Comparison of ENCODE assay signal across 8 mouse cellular contexts in the genomic region with DNA sequence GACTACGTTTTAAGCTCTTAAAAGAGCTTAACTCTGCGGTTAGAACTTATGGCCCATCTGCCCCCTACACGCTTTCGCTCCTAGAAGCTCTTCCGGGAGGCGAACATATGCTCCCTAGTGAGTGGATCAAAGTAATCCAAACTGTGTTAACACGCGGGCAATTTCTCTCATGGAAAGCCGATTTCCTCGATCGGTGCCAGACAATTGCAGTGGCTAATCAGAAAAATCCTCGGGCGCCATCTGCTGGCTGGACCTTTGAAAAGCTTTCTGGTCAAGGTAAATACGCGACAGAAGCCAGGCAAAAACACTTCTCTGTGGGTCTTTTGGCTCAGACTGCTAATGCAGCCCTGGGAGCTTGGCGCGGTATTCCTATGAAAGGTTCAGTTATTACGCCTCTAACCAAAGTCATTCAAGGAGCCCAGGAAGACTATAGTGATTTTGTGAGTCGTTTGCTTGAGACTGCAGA. TPM values are rescaled to one million over a fixed set of nuclear protein-coding genes. Genes with fewer than 3 reads are reported as not detected.
DNase-seq lines count a peak whose midpoint lies in the region; ATAC-seq lines count a peak whose summit lies in the region.

No protein-coding gene starts in this region.

- H3K9me3 ChIP-seq in hindbrain, embryonic 16.5 days (ENCODE audit: control insufficient read depth, low read length) = no peaks in the 10 kb centered on the region

- WGBS in hindbrain, embryonic 16.5 days = under 1% methylated on average over 19 of the region's 19 CpGs
- under 1% methylated on average over 19 of the region's 19 CpGs for WGBS in macrophage (ENCODE audit: missing documents)

- peaks cover 10% of the 10 kb centered on the region for H3K4me1 ChIP-seq in hindbrain, embryonic 16.5 days (ENCODE audit: control insufficient read depth, insufficient read depth, low read depth, low read length)

- no peaks in the 10 kb centered on the region for H3K27me3 ChIP-seq in hindbrain, embryonic 16.5 days (replicated peaks; ENCODE audit: control insufficient read depth, insufficient read depth, low read length)

- no peaks in the 10 kb centered on the region for H3K36me3 ChIP-seq in hindbrain, embryonic 16.5 days (ENCODE audit: control insufficient read depth, insufficient read depth, low read length)
- H3K36me3 ChIP-seq in macrophage (ENCODE audit: inconsistent target) = no peaks in the 10 kb centered on the region

- peak overlapping the region; percentile 62 for H3K9ac ChIP-seq in hindbrain, embryonic 16.5 days (ENCODE audit: low read depth, low read length)

- H3K27ac ChIP-seq in hindbrain, embryonic 16.5 days (ENCODE audit: low read depth, low read length) = peak overlapping the region; percentile 68
- no peak overlapping the region for H3K27ac ChIP-seq in macrophage

- peak; percentile 72 for DNase-seq in WW6 (ENCODE audit: low read depth, low spot score)
- DNase-seq in cerebellum, postnatal 4 days (ENCODE audit: low spot score in 2 of 2) = peak; percentile 90 to 96
- peak; percentile 91 for DNase-seq in gastrocnemius, adult 18-20 months (ENCODE audit: low spot score)
- peak; percentile 92 to 95 for DNase-seq in left cerebral cortex, adult 18-20 months (ENCODE audit: low spot score in 2 of 2)
- DNase-seq in right cerebral cortex, adult 18-20 months = peak; percentile 86
- peak; percentile 73 for DNase-seq in urinary bladder, postnatal 10 days (ENCODE audit: low spot score)

- H3K4me3 ChIP-seq in hindbrain, embryonic 16.5 days (ENCODE audit: low read length) = peak overlapping the region; percentile 71
- peak overlapping the region; percentile 53 for H3K4me3 ChIP-seq in macrophage (ENCODE audit: inconsistent target)

- no peaks in the 10 kb centered on the region for H3K79me2 ChIP-seq in macrophage (ENCODE audit: inconsistent target)

- peak overlapping the region; percentile 93 for H3K4me2 ChIP-seq in hindbrain, embryonic 16.5 days (ENCODE audit: low read length)

- peak; percentile 82 for ATAC-seq in hindbrain, embryonic 16.5 days

RNA-seq across cellular contexts. Expression of a gene that starts 10.5 kb away (rescaled TPM):
- not detected for total RNA-seq in gastrocnemius, adult 18-20 months (2021)
- not detected in 2 replicates for polyA plus RNA-seq in hindbrain, embryonic 16.5 days (2015; fragmentation: Nextera tagmentation; extraction: Ambion mirVana)
- total RNA-seq in left cerebral cortex, adult 18-20 months (2021) = not detected
- total RNA-seq in macrophage (2018; cell fraction: chromatin; rRNA removed) = not detected
- not detected for total RNA-seq in macrophage (2018; cell fraction: cytosol; rRNA removed)
- total RNA-seq in macrophage (2018; cell fraction: nucleus; rRNA removed) = not detected
- not detected in 3 replicates for polyA plus RNA-seq in macrophage (2018)

RNA-seq across cellular contexts. Expression of a gene that starts 12.3 kb away (rescaled TPM):
- not detected for total RNA-seq in gastrocnemius, adult 18-20 months (2021)
- not detected in 2 replicates for polyA plus RNA-seq in hindbrain, embryonic 16.5 days (2015; fragmentation: Nextera tagmentation; extraction: Ambion mirVana)
- not detected for total RNA-seq in left cerebral cortex, adult 18-20 months (2021)
- total RNA-seq in macrophage (2018; cell fraction: chromatin; rRNA removed) = not detected
- not detected for total RNA-seq in macrophage (2018; cell fraction: cytosol; rRNA removed)
- not detected for total RNA-seq in macrophage (2018; cell fraction: nucleus; rRNA removed)
- polyA plus RNA-seq in macrophage (2018) = not detected in 3 replicates

RNA-seq across cellular contexts. Expression of a gene that starts 18.7 kb away (rescaled TPM):
- total RNA-seq in gastrocnemius, adult 18-20 months (2021) = not detected
- polyA plus RNA-seq in hindbrain, embryonic 16.5 days (2015; fragmentation: Nextera tagmentation; extraction: Ambion mirVana) = not detected in 2 replicates
- total RNA-seq in left cerebral cortex, adult 18-20 months (2021) = not detected
- not detected for total RNA-seq in macrophage (2018; cell fraction: chromatin; rRNA removed)
- total RNA-seq in macrophage (2018; cell fraction: cytosol; rRNA removed) = not detected
- not detected for total RNA-seq in macrophage (2018; cell fraction: nucleus; rRNA removed)
- not detected in 3 replicates for polyA plus RNA-seq in macrophage (2018)

RNA-seq across cellular contexts. Expression of a gene that starts 26.5 kb away (rescaled TPM):
- total RNA-seq in gastrocnemius, adult 18-20 months (2021) = not detected
- polyA plus RNA-seq in hindbrain, embryonic 16.5 days (2015; fragmentation: Nextera tagmentation; extraction: Ambion mirVana) = not detected in 2 replicates
- not detected for total RNA-seq in left cerebral cortex, adult 18-20 months (2021)
- total RNA-seq in macrophage (2018; cell fraction: chromatin; rRNA removed) = not detected
- not detected for total RNA-seq in macrophage (2018; cell fraction: cytosol; rRNA removed)
- total RNA-seq in macrophage (2018; cell fraction: nucleus; rRNA removed) = not detected
- polyA plus RNA-seq in macrophage (2018) = not detected in 3 replicates

RNA-seq across cellular contexts. Expression of a gene that starts 43.8 kb away (rescaled TPM):
- total RNA-seq in gastrocnemius, adult 18-20 months (2021) = not detected
- not detected in 2 replicates for polyA plus RNA-seq in hindbrain, embryonic 16.5 days (2015; fragmentation: Nextera tagmentation; extraction: Ambion mirVana)
- total RNA-seq in left cerebral cortex, adult 18-20 months (2021) = not detected
- not detected for total RNA-seq in macrophage (2018; cell fraction: chromatin; rRNA removed)
- not detected for total RNA-seq in macrophage (2018; cell fraction: cytosol; rRNA removed)
- total RNA-seq in macrophage (2018; cell fraction: nucleus; rRNA removed) = not detected
- polyA plus RNA-seq in macrophage (2018) = not detected in 3 replicates
